In the genomic region with DNA sequence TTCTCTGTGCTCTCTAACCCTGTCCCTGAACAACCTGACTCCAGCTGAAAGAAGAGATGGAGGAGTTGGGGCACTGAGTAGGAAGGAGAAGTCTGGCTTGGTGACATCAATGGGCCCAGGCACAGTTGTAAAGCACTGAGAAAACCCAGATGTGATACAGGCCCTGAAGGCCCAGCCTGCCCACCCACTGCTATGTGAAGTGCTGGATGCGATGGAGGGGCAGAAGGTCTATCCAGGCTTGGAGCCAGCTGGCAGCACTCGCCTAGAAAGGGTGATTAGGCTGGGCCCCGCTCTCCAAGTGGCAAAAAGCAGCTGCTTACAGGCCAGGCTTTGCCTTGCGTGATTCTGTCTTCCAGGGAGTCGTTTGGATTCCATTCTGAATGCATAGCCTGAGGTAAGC, we compare ENCODE assay signal across 13 mouse cellular contexts. TPM values are rescaled to one million over a fixed set of nuclear protein-coding genes. Genes with fewer than 3 reads are reported as not detected.
DNase-seq lines count a peak whose midpoint lies in the region; ATAC-seq and TF ChIP-seq lines count a peak whose summit lies in the region.
"Had no signal": no experiment of that assay in that cellular context is flagged by ENCODE, and none has a peak within 500 bp of the region (broad histone marks: within the 10 kb centered on the region; RNA-seq: fewer than 3 reads in every experiment).

No protein-coding gene starts in this region.

- no peak for ATAC-seq in embryonic facial prominence, embryonic 14.5 days (ENCODE audit: low read depth)
- ATAC-seq in intestine, embryonic 16.5 days: peak; percentile 30
- ATAC-seq in intestine, embryonic 15.5 days: no peak
- no peak for ATAC-seq in midbrain, embryonic 14.5 days (ENCODE audit: low FRiP score, low TSS enrichment)
- peak; percentile 66; the same call in 1 of the 2 replicates for ATAC-seq in forebrain, postnatal 0 days
- ATAC-seq: midbrain, embryonic 13.5 days had no signal

- H3K36me3 ChIP-seq in embryonic facial prominence, embryonic 14.5 days (ENCODE audit: control insufficient read depth, insufficient read depth, low read length): no peaks in the 10 kb centered on the region
- H3K36me3 ChIP-seq in embryonic facial prominence, embryonic 10.5 days (replicated peaks): no peaks in the 10 kb centered on the region
- H3K36me3 ChIP-seq in intestine, embryonic 16.5 days (ENCODE audit: control insufficient read depth, insufficient read depth, low read length): no peaks in the 10 kb centered on the region
- H3K36me3 ChIP-seq in intestine, embryonic 15.5 days: no peaks in the 10 kb centered on the region
- H3K36me3 ChIP-seq in midbrain, embryonic 14.5 days (ENCODE audit: control insufficient read depth, insufficient read depth, low read length): no peaks in the 10 kb centered on the region
- H3K36me3 ChIP-seq in midbrain, embryonic 10.5 days: no peaks in the 10 kb centered on the region
- no peaks in the 10 kb centered on the region for H3K36me3 ChIP-seq in forebrain, postnatal 0 days (ENCODE audit: insufficient read depth)
- H3K36me3 ChIP-seq: midbrain, embryonic 13.5 days had no signal

- no peak overlapping the region for H3K27ac ChIP-seq in embryonic facial prominence, embryonic 14.5 days (replicated peaks; ENCODE audit: low read depth, low read length)
- no peak overlapping the region for H3K27ac ChIP-seq in embryonic facial prominence, embryonic 10.5 days (replicated peaks)
- H3K27ac ChIP-seq in intestine, embryonic 16.5 days (ENCODE audit: low read length): peak overlapping the region; percentile 23; the same call in 1 of the 2 replicates
- H3K27ac ChIP-seq in intestine, embryonic 15.5 days: no peak overlapping the region
- H3K27ac ChIP-seq in midbrain, embryonic 14.5 days (replicated peaks; ENCODE audit: low read depth, low read length): no peak overlapping the region
- no peak overlapping the region for H3K27ac ChIP-seq in midbrain, embryonic 10.5 days (replicated peaks)
- H3K27ac ChIP-seq in forebrain, postnatal 0 days (ENCODE audit: low read depth, low read length): no peak overlapping the region
- H3K27ac ChIP-seq: midbrain, embryonic 13.5 days had no signal

- no peaks in the 10 kb centered on the region for H3K4me1 ChIP-seq in embryonic facial prominence, embryonic 14.5 days (ENCODE audit: control insufficient read depth, insufficient read depth, low read length)
- H3K4me1 ChIP-seq in embryonic facial prominence, embryonic 10.5 days: no peaks in the 10 kb centered on the region
- peaks cover 6% of the 10 kb centered on the region for H3K4me1 ChIP-seq in intestine, embryonic 16.5 days (ENCODE audit: control insufficient read depth, insufficient read depth, low read length)
- H3K4me1 ChIP-seq in intestine, embryonic 15.5 days (replicated peaks): peaks cover 11% of the 10 kb centered on the region; the same call in 1 of the 2 replicates
- no peaks in the 10 kb centered on the region for H3K4me1 ChIP-seq in midbrain, embryonic 14.5 days (ENCODE audit: control insufficient read depth, insufficient read depth, low read length)
- no peaks in the 10 kb centered on the region for H3K4me1 ChIP-seq in midbrain, embryonic 10.5 days
- no peaks in the 10 kb centered on the region for H3K4me1 ChIP-seq in forebrain, postnatal 0 days (ENCODE audit: insufficient read depth)
- H3K4me1 ChIP-seq: midbrain, embryonic 13.5 days had no signal

- TF ChIP-seq CTCF in forebrain, postnatal 0 days (IDR thresholded peaks at IDR 0.05; ENCODE audit: low read depth): no peak

- no peaks in the 10 kb centered on the region; the same call in 1 of the 2 replicates for H3K9me3 ChIP-seq in embryonic facial prominence, embryonic 14.5 days (ENCODE audit: control insufficient read depth, low read length)
- no peaks in the 10 kb centered on the region for H3K9me3 ChIP-seq in embryonic facial prominence, embryonic 10.5 days
- H3K9me3 ChIP-seq in intestine, embryonic 16.5 days (ENCODE audit: control insufficient read depth, low read length): no peaks in the 10 kb centered on the region
- no peaks in the 10 kb centered on the region for H3K9me3 ChIP-seq in intestine, embryonic 15.5 days
- H3K9me3 ChIP-seq in midbrain, embryonic 14.5 days (ENCODE audit: control insufficient read depth, low read length): no peaks in the 10 kb centered on the region
- no peaks in the 10 kb centered on the region for H3K9me3 ChIP-seq in midbrain, embryonic 10.5 days (replicated peaks)
- no peaks in the 10 kb centered on the region for H3K9me3 ChIP-seq in forebrain, postnatal 0 days (ENCODE audit: low read length)
- H3K9me3 ChIP-seq: midbrain, embryonic 13.5 days had no signal

- H3K4me2 ChIP-seq in embryonic facial prominence, embryonic 14.5 days (ENCODE audit: low read depth, low read length): no peak overlapping the region
- H3K4me2 ChIP-seq in intestine, embryonic 16.5 days (ENCODE audit: low read depth, low read length): no peak overlapping the region
- H3K4me2 ChIP-seq in intestine, embryonic 15.5 days (replicated peaks): no peak overlapping the region
- no peak overlapping the region for H3K4me2 ChIP-seq in midbrain, embryonic 14.5 days (ENCODE audit: low read length)
- no peak overlapping the region for H3K4me2 ChIP-seq in forebrain, postnatal 0 days (ENCODE audit: low read depth)
- H3K4me2 ChIP-seq: liver, embryonic 11.5 days; midbrain, embryonic 13.5 days had no signal

- peak; percentile 27 for DNase-seq in embryonic facial prominence, embryonic 14.5 days (ENCODE audit: low spot score)
- no peak for DNase-seq in embryonic facial prominence, embryonic 10.5 days (ENCODE audit: low spot score)
- peak; percentile 8 for DNase-seq in midbrain, embryonic 14.5 days
- DNase-seq in midbrain, embryonic 10.5 days (ENCODE audit: low spot score): no peak
- peak; percentile 25 for DNase-seq in forebrain, postnatal 0 days
- DNase-seq in B cell, adult 2 months: no peak
- DNase-seq: adrenal gland, adult 2 months; cerebellum, adult 8-10 months; layer of hippocampus, adult 9-11 months had no signal

- no peak overlapping the region for H3K4me3 ChIP-seq in embryonic facial prominence, embryonic 14.5 days (ENCODE audit: low read depth, low read length)
- no peak overlapping the region for H3K4me3 ChIP-seq in embryonic facial prominence, embryonic 10.5 days
- H3K4me3 ChIP-seq in intestine, embryonic 16.5 days (ENCODE audit: low read length): no peak overlapping the region
- no peak overlapping the region for H3K4me3 ChIP-seq in intestine, embryonic 15.5 days (replicated peaks)
- H3K4me3 ChIP-seq in midbrain, embryonic 14.5 days (replicated peaks; ENCODE audit: low read depth, low read length): no peak overlapping the region
- H3K4me3 ChIP-seq in midbrain, embryonic 10.5 days: no peak overlapping the region
- no peak overlapping the region for H3K4me3 ChIP-seq in forebrain, postnatal 0 days (ENCODE audit: low read depth, low read length)
- H3K4me3 ChIP-seq: midbrain, embryonic 13.5 days had no signal

- no peaks in the 10 kb centered on the region for H3K27me3 ChIP-seq in embryonic facial prominence, embryonic 14.5 days (replicated peaks; ENCODE audit: control insufficient read depth, insufficient read depth, low read length)
- H3K27me3 ChIP-seq in embryonic facial prominence, embryonic 10.5 days (replicated peaks; ENCODE audit: low read depth, poor library complexity, severe bottlenecking): no peaks in the 10 kb centered on the region
- H3K27me3 ChIP-seq in intestine, embryonic 16.5 days (replicated peaks; ENCODE audit: control insufficient read depth, insufficient read depth, low read length): no peaks in the 10 kb centered on the region
- H3K27me3 ChIP-seq in intestine, embryonic 15.5 days (replicated peaks): no peaks in the 10 kb centered on the region
- H3K27me3 ChIP-seq in midbrain, embryonic 14.5 days (ENCODE audit: control insufficient read depth, insufficient read depth, low read length): no peaks in the 10 kb centered on the region
- H3K27me3 ChIP-seq in midbrain, embryonic 10.5 days (ENCODE audit: low read depth, poor library complexity, severe bottlenecking): no peaks in the 10 kb centered on the region
- H3K27me3 ChIP-seq in forebrain, postnatal 0 days (ENCODE audit: insufficient read depth, low read length): no peaks in the 10 kb centered on the region
- H3K27me3 ChIP-seq: midbrain, embryonic 13.5 days had no signal

- no peak overlapping the region for H3K9ac ChIP-seq in embryonic facial prominence, embryonic 14.5 days (ENCODE audit: low read depth, low read length)
- H3K9ac ChIP-seq in intestine, embryonic 16.5 days (ENCODE audit: low read depth, low read length): no peak overlapping the region
- H3K9ac ChIP-seq in intestine, embryonic 15.5 days: no peak overlapping the region
- no peak overlapping the region for H3K9ac ChIP-seq in midbrain, embryonic 14.5 days (replicated peaks; ENCODE audit: low read length)
- H3K9ac ChIP-seq in forebrain, postnatal 0 days: no peak overlapping the region
- H3K9ac ChIP-seq: midbrain, embryonic 13.5 days had no signal

- 50% methylated on average over 5 of the region's 5 CpGs for WGBS in embryonic facial prominence, embryonic 14.5 days
- WGBS in embryonic facial prominence, embryonic 10.5 days: 82% methylated on average over 5 of the region's 5 CpGs
- WGBS in intestine, embryonic 16.5 days: 52% methylated on average over 5 of the region's 5 CpGs
- WGBS in intestine, embryonic 15.5 days: 38% methylated on average over 5 of the region's 5 CpGs
- WGBS in midbrain, embryonic 14.5 days: 76% methylated on average over 5 of the region's 5 CpGs
- 87% methylated on average over 5 of the region's 5 CpGs for WGBS in midbrain, embryonic 10.5 days
- 30% methylated on average over 5 of the region's 5 CpGs for WGBS in forebrain, postnatal 0 days

RNA-seq across cellular contexts. Expression of gene Rasd2, which starts 44.4 kb away (rescaled TPM):
- 0.29 and 0.37 TPM in 2 replicates for polyA plus RNA-seq in embryonic facial prominence, embryonic 14.5 days (2014; fragmentation: Nextera tagmentation; extraction: Ambion mirVana)
- 0.06 and 0.51 TPM in 2 replicates for polyA plus RNA-seq in embryonic facial prominence, embryonic 10.5 days (2016; fragmentation: Nextera tagmentation; extraction: Ambion mirVana)
- 1.5 and 1.8 TPM in 2 replicates for polyA plus RNA-seq in intestine, embryonic 16.5 days (2015; fragmentation: Nextera tagmentation; extraction: Ambion mirVana)
- 1.5 and 2.5 TPM in 2 replicates for polyA plus RNA-seq in intestine, embryonic 15.5 days (2015; fragmentation: Nextera tagmentation; extraction: Ambion mirVana)
- polyA plus RNA-seq in midbrain, embryonic 14.5 days (2014; fragmentation: Nextera tagmentation; extraction: Ambion mirVana): 1.9 and 2.4 TPM in 2 replicates
- polyA plus RNA-seq in midbrain, embryonic 10.5 days (2016; fragmentation: Nextera tagmentation; extraction: Ambion mirVana): 0.09 and 0.32 TPM in 2 replicates
- total RNA-seq in forebrain, postnatal 0 days (2014; rRNA removed): 4.7 and 11.6 TPM in 2 replicates
- polyA plus RNA-seq in forebrain, postnatal 0 days (2015; fragmentation: Nextera tagmentation; extraction: Ambion mirVana): 1.8 and 4.7 TPM in 2 replicates

RNA-seq across cellular contexts. Expression of gene Mcm5, which starts 60.0 kb away (rescaled TPM):
- 106 and 128 TPM in 2 replicates for polyA plus RNA-seq in embryonic facial prominence, embryonic 14.5 days (2014; fragmentation: Nextera tagmentation; extraction: Ambion mirVana)
- 312 and 340 TPM in 2 replicates for polyA plus RNA-seq in embryonic facial prominence, embryonic 10.5 days (2016; fragmentation: Nextera tagmentation; extraction: Ambion mirVana)
- 99.5 and 120 TPM in 2 replicates for polyA plus RNA-seq in intestine, embryonic 16.5 days (2015; fragmentation: Nextera tagmentation; extraction: Ambion mirVana)
- polyA plus RNA-seq in intestine, embryonic 15.5 days (2015; fragmentation: Nextera tagmentation; extraction: Ambion mirVana): 128 and 132 TPM in 2 replicates
- 24.7 and 34.6 TPM in 2 replicates for polyA plus RNA-seq in midbrain, embryonic 14.5 days (2014; fragmentation: Nextera tagmentation; extraction: Ambion mirVana)
- polyA plus RNA-seq in midbrain, embryonic 10.5 days (2016; fragmentation: Nextera tagmentation; extraction: Ambion mirVana): 279 and 327 TPM in 2 replicates
- 20.3 and 22.2 TPM in 2 replicates for total RNA-seq in forebrain, postnatal 0 days (2014; rRNA removed)
- 18.3 and 19.0 TPM in 2 replicates for polyA plus RNA-seq in forebrain, postnatal 0 days (2015; fragmentation: Nextera tagmentation; extraction: Ambion mirVana)

Comparison
In these comparisons a context has a peak if more than half of its experiments do, and no peak if none do; other contexts are left out.
1. ATAC-seq: peak in intestine, embryonic 16.5 days (single experiment) and forebrain, postnatal 0 days (single experiment); none in embryonic facial prominence, embryonic 14.5 days (single experiment), intestine, embryonic 15.5 days (single experiment) and midbrain, embryonic 14.5 days (single experiment).
2. DNase-seq: peak in embryonic facial prominence, embryonic 14.5 days (single experiment), midbrain, embryonic 14.5 days (single experiment) and forebrain, postnatal 0 days (single experiment); none in embryonic facial prominence, embryonic 10.5 days (single experiment), midbrain, embryonic 10.5 days (single experiment) and B cell, adult 2 months (0 of 2).